ENCODE assay signal across 9 mouse cellular contexts in the genomic region with DNA sequence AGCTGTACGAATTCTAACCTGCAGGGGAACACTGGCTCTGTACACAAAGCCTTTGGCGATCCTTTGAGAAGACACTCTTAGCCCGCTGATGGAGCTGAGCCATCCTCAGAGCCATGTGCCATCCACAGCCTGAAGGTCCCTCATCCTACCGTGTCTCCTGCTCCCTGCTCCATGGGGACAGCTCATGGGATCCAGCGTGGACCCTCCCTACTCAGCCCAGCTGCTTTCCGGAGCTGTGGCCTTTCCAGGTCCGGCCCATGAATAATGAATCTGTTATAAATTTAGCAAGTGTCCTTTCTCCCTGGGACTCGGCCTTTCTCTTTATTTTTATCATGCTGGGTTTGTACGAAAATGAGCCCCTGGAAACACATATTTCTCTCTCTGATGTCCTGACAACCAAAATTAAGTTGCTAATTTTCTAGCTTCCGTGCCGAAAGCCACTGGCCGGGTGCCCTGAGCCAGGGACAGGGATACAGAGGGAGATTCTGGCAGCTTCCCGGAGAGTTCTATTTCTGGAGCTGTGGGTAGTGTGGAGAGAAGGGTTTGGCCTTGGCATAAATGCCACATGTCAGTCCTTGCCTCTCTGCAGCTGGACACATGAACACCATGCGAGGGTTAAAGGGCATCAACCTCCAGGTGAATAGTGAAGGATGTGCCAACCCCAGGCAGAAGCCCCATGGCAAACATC. TPM values are rescaled to one million over a fixed set of nuclear protein-coding genes. Genes with fewer than 3 reads are reported as not detected.
DNase-seq lines count a peak whose midpoint lies in the region; ATAC-seq and TF ChIP-seq lines count a peak whose summit lies in the region.
"Had no signal": no experiment of that assay in that cellular context is flagged by ENCODE, and none has a peak within 500 bp of the region (broad histone marks: within the 10 kb centered on the region; RNA-seq: fewer than 3 reads in every experiment).

No protein-coding gene starts in this region.

- H3K36me3 ChIP-seq in thymus, adult 2 months (ENCODE audit: control insufficient read depth, insufficient read depth, low read length), result no peaks in the 10 kb centered on the region

- no peak for DNase-seq in frontal cortex, postnatal 25 days (ENCODE audit: low spot score in 2 of 2)
- peak; percentile 16 for DNase-seq in adipocyte (ENCODE audit: low spot score)
- peak; percentile 61 for DNase-seq in gastrocnemius, postnatal 10 days
- DNase-seq in left cerebral cortex, adult 11 months (ENCODE audit: low spot score), result peak; percentile 16
- DNase-seq in ovary, postnatal 14 days (ENCODE audit: low spot score), result no peak
- no peak for DNase-seq in thymus, adult 2 months
- no peak for DNase-seq in thymus, postnatal 10 days (ENCODE audit: low spot score in 2 of 2)

- H3K27ac ChIP-seq in thymus, adult 2 months (ENCODE audit: control insufficient read depth, insufficient read depth, low read length), result no peak overlapping the region

- no peak for TF ChIP-seq POLR2A in thymus, adult 2 months (IDR thresholded peaks at IDR 0.05; ENCODE audit: control insufficient read depth, extremely low read depth, insufficient read depth, low read length, poor library complexity)

- 93% methylated on average over 14 of the region's 14 CpGs for WGBS in thymus, adult 2 months

- peak; percentile 71 for ATAC-seq in frontal cortex, adult (ENCODE audit: low TSS enrichment)

- no peak for TF ChIP-seq CTCF in thymus, adult 2 months (IDR thresholded peaks at IDR 0.05; ENCODE audit: borderline replicate concordance, control insufficient read depth, extremely low read depth, insufficient read depth, low read length, poor library complexity)

- H3K27me3 ChIP-seq in thymus, adult 2 months (ENCODE audit: control insufficient read depth, insufficient read depth, low read length), result no peaks in the 10 kb centered on the region

- no peaks in the 10 kb centered on the region for H3K4me1 ChIP-seq in thymus, adult 2 months (replicated peaks; ENCODE audit: control insufficient read depth, insufficient read depth, low read length)

- H3K4me3 ChIP-seq in thymus, adult 2 months (ENCODE audit: control insufficient read depth, insufficient read depth, low read length), result no peak overlapping the region

RNA-seq across cellular contexts. Expression of a gene that starts 34.7 kb away (rescaled TPM):
- not detected for total RNA-seq in gastrocnemius, postnatal 10 days (2021)
- polyA plus RNA-seq in thymus, adult 2 months (2012; rRNA removed), result 1.2 and 2.1 TPM in 2 replicates
- polyA plus RNA-seq: testis, adult 2 months had no signal

Comparison
In these comparisons a context has a peak if more than half of its experiments do, and no peak if none do; other contexts are left out.
1. DNase-seq: peak in adipocyte (single experiment), gastrocnemius, postnatal 10 days (single experiment) and left cerebral cortex, adult 11 months (single experiment); none in frontal cortex, postnatal 25 days (0 of 2), ovary, postnatal 14 days (single experiment), thymus, adult 2 months (single experiment) and thymus, postnatal 10 days (0 of 2).